Mouse (Mus musculus) skeletal muscle tissue, adult 2 months (tissue): ENCODE measurements around the gene Pla2g2c.

Experiments
- DNase-seq: peaks from one replicate; pipeline ENCODE4 v3.0.0-alpha.2; 2012; ENCODE audit warnings: low read depth, low spot score

The Pla2g2c gene

DNA sequence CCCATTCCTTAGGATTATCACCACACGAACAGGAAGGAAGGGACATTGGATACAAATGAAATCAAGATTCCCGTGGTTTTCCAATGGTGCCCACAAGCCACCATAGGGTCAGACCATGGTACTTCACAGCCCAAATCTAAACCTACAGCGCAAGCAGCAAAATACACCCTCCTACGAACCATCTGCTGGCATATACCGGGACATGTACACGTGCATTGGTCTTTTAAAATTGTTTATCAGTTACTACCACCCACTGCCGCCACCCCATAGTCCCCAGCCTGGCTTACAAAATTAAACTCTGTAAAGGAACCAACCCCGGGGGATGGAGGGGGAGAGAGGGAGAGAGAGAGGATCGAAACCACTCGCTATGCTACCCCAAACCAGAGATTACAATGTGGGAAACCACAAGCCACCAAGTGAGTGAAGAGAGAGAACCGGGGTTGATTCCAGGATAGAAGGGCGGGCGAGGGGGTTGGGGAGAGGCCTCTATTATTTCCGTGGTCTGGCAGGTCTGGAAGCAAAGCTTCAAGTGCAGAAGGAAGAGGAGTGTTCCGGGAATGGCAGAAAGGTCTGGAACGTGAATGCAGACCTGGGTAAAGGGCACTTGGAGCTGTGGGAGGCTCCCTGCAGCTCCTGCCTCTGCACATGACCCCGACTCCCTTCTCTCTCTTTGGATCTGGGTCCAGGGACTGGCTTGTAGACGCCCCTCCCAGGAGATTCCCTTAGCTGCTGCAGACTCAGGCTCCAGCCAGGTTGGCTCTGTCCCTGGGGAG lies at the start of gene Pla2g2c:
Gene Pla2g2c, plus strand, starts transcription at position 439 of the 773 bp plus-strand sequence.
- no peak for DNase-seq

DNA sequence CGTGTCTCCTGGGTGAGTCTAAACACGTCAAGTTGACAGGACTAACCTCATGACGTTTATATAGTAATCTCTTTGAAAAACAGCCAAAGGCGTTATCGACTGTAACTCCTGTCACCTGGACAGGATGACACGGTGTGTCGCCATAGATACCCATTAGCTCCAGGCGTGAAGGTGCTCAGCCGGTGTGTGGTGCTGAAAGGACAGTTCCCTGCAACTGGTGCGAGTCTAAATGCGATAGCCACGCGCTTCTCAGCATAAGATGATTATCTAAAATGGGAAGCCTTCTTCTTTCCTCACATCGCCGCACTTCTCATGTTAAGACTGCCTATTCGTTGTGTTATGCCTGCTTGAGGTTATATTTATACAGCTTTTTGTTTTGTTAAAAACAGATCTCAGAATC lies 48.1 kb upstream of the Pla2g2c start:
- DNase-seq = no peak

DNA sequence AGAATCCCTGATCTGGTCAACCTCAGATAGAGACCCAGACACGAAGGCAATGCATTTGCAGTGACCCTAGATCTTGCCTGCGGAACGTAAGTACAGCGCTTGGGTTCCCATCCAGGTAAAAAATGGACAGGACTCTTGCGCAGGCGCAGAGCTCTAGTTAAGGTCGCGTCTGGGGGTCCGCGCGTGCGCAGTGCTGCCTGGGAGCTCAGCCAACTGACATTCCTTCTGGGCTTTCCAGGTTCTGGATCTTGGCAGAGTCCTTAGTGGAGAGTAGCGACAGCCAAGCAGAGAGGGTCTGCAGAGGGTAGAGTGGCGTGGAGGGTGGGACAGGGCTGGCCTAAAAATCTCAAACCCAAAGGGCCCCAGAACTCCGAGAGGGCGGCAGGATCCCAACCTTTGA lies 47.0 kb upstream of the Pla2g2c start:
- no peak for DNase-seq

DNA sequence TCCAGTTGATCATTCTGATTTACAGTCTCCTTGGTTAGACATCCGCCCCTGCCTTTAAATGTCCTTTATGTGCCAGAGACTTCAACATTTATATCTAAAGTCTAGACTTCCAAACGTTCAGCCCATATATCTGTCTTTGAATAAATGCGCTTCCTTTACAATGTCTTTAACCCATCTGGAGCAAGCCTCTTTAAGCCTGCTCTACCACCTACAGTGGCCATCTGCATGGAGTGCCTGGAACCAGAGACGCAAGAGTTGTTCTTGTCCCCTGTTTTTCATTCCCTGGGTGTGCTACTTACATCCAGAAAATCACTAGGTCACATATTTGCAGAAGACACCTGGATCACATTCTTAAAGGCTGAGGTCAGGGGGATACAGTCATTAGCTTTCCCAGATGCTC lies 44.5 kb upstream of the Pla2g2c start:
- DNase-seq = no peak

DNA sequence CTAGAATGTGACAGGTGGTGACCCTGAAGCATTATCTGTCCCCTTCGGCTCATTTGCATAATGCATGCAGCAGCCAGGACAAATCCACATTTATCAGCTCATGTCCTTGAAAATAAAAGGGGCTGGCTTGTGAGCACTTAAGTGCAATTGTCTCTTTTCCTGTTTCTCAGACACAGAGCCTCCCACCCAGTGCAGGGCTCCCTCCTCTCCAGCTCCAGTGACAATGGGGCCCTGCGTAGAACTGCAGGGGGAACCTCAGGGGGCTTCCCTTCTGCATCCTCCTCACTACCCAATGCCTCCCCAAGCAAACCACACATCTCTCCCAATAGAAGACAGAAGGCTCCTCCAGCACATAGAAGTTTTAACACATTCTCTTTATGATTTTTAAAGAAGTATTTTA lies 41.8 kb upstream of the Pla2g2c start:
- no peak for DNase-seq

DNA sequence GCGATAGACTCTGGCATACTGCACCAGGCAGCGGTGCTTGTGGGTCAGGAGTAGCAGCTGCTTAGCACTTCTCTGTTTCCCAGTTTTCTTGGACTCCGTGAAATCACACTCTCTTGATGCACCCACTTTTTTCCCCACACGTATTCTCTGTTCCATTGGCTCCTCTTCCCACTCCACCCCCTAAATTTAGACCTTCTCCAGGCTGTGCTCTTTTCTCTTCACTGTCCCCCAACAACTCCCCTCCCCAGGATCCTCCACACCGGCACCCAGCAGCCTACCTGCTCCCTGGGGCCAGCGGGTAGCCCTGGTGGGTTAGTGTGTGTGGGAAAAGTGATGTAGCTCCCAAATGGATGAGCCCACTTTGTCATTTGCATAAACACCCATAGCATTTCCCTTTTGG lies 38.8 kb upstream of the Pla2g2c start:
- no peak for DNase-seq

DNA sequence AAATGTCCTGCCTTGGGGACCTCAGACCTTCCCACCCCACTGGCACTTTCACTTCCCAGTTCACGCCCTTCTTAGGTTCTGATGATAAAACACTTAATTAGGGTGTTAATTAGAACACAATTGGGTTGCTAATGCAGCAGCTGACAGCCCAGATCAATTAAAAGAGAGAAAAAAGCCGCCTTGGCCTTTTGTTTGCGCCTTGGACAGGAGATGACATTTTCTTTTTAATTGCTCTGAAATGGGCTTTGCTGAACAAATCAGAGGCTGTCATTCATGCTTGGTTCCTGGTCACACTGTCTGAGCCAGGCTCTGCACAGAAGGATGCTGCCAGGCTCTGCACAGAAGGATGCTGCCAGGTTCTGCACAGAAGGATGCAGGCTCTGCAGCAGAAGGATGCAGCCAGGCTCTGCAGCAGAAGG lies 35.5 kb upstream of the Pla2g2c start:
- no peak for DNase-seq

DNA sequence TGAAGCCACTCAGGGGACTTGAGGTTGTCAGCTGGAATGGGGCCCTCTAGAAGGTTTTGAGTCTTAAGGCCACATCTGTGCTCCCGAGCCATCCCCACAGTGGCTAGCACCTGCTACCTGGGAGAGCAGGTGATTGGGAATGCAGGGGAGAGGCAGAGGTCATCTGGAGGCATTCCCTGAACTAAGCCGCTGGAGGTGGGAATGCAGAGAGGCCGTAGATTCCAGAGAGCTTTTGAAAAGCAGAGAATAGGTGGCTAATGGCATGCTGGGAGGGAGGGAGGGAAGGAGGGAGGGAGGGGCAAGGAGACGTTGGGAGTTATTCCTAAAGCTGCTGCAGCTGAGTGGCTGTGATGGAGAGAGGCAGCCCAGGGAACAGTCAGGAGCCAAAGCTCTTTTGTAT lies 34.0 kb upstream of the Pla2g2c start:
- DNase-seq = no peak

DNA sequence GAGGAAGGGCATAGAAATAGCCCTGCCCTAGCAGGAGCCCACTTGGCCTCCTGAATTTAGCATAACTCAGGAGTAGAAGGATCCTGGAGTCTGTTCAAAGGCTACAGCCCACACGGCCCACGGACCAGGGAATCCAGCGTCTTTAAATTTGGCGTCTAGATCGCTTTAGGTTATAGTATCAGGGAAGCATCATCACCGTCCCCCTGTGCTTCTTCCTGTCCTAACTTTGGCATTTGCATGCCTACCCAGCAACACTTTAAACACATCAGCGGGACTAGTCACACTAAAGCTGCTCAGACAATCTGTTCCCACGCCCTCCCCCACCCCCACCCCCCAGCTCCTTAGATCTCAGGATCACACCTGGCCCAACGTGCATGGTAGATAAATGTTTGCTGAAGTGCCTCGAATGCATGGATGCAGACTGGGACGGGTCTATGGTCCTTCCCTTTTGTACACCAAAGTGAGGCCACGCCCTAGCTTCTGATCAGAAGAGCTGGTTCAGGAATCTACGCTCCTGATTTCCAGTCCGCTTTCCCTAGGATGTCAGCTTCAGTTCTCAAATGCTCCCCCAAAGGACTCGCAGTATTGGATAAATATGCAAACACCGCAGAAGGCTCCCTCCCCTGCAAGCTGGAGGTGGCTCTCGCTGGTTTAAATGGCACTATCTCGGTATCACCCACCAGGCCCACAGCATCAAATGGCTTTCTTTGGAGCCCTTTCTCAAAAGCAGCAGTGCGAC lies 33.0 kb upstream of the Pla2g2c start:
- no peak for DNase-seq

DNA sequence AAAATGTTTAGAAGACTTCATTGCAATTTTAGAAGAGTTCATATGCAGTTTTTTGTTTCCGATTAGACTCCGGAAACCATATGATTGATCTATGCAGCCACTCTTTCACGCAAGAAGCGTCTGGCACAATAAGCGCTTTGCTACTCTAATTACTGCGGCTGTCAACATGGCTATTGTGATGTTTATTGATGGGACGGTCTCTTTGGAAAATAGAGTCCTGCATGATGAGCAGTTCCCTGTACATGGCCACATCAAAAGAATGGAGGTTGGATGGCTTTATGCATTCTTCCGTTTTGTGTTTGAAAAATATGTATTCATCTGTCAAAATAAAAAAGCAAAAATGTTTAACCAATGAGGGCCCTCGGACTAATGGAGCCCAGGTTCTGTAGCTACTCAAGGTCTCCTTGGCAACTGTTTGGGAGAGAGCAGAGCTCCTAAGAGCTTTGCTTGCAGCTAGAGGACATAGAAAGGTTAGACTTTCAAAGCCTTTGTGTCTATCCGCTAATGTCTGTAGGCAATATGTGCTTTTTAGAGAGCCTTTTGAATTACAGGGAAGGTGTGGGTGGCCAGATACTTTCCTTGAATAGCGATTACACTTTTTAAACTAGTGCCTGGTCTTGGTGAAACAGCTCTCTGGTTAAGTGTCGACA lies 31.4 kb upstream of the Pla2g2c start:
- DNase-seq = no peak

DNA sequence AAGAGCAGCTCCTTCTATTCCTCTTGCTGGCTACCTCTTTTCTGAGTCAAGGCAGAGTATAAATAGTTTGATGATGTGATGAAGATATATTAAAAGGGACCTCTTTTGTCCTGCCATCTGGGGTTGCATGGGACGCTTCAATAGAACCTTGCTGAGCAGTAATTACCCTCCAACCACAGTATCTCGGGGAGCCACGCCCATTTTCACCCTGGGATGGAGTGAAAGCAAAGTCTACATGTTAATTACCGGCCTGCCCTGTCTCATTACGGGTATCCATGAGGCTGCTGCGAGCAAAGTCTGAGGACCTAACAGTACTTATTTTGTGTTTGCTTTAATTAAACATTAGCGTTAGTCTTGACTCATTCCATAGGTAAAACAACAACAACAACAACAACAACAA lies 27.9 kb upstream of the Pla2g2c start:
- DNase-seq = no peak

DNA sequence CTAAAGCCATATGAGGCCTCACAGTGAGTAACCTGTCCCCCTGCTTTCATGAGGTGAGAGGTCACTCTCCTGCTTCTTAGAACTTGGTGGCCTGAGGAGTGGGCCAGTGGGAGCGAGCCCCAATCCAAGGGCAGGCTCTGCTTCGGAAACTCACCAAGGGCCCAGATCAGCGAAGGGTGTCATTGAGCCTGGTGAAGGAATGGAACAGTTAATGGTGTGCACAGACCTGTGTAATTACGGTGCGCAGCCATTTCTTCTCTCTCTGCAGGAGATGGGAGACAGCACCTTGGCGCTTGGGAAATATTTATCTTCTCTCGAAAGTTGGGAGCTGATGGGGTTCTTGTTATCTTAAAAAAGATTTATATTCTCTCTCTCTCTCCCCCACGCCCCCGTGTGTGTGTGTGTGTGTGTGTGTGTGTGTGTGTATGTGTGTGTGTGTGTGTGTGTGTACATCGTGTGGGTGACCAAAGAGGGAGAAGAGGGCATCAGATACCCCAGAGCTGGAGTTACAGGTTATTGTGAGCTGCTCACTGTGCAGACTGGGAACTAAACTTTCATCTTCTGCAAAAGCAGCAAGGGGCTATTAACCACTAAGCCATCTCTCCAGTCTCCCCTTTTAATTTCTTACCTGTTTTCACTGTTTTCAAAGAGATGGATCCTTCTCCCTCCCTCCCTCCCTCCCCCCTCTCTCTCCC lies 27.3 kb upstream of the Pla2g2c start:
- no peak for DNase-seq

DNA sequence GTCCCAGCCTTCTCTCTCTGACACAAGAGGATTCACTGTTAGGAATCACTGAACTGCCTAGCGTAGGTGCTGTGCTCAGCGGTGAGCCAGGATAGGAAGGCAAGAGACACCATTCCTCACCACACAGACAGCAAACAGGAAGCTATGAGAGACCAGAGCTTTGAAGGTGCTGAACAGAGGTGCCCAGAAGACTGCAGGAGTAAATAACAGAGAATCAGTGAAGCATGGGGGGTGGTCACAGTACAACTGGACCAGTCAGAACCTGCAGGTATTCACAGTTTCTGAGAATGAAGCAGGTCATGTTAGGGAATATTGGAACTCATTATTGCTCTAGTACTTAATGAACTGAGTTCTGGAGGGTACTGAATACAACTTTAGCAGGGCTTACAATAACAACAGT lies 26.3 kb upstream of the Pla2g2c start:
- DNase-seq = no peak

DNA sequence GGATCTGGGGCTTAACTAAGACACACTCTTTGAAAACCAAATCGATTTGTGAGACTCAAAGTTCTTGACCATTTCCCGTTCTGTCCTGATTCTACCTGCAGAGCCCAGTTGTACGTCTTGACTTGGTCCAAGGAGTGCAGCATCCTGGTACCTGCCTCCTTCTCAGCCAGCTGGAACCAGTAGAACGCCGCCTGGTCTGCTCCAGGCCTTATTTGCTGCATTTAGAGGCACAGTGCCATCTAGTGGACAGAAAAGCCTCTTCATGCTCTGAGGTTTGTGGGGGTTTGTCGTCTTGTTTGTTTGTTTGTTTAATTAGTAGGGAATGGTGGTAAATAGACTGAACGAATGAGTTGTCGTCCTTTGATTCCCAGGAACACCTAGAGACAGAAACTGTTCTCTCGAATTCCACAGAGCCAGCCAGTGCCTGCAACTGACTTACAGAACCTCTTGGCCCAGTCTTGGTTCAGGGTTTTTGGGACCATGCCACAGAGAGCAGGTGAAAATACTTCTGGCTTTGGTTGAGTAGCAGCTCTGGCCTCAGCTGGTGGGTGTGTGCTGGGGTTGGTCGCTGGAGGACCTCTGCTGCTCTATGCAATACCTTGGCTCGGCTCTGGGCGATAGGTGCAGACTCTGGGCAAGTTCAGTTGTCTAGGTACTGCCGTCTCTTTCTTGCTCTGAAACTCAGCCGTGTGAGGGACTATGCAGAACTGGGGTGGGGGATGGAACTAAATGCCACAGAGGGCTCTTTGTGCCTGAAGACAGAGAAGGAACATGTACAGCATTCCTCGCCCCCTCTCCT lies 24.2 kb upstream of the Pla2g2c start:
- peak; percentile 21 for DNase-seq

DNA sequence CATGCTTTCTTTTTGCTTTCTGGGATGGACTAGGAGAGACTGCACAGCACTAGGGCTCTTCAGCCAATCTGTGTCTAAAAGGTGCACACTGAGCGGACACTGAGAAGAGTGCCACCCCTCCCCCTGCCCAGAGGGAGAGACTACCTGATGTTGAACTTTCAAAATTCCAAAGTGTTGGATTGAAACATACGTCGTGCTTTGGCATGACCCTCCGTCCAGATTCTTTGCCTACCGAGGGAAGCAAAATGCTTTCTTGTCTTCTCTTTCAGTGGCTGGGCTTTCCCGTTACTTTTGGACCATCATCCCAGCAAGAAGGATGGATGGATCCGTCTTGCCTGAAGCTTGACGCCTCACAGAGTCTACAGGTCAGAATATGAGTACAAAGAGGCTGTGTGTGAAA lies 23.5 kb upstream of the Pla2g2c start:
- DNase-seq = no peak

DNA sequence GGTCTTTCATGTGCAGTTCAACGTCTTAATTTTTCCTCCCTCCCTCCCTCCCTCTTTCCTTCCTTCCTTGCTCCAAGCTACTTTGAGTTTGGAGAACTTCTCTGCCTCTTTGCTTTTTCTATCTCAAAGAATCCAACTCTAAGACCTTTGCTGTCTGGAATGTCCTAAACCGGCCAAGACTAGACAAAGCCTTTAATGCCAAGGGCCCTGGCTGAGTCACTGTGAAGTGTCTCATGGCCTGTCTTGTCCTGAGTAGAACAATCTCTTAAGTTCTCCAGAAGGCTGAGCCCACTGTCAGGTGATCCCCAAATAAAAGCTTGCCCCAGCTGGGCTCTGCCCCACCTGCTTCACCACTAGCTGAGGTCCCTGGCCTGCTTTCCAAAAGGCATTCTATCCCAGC lies 22.6 kb upstream of the Pla2g2c start:
- no peak for DNase-seq

DNA sequence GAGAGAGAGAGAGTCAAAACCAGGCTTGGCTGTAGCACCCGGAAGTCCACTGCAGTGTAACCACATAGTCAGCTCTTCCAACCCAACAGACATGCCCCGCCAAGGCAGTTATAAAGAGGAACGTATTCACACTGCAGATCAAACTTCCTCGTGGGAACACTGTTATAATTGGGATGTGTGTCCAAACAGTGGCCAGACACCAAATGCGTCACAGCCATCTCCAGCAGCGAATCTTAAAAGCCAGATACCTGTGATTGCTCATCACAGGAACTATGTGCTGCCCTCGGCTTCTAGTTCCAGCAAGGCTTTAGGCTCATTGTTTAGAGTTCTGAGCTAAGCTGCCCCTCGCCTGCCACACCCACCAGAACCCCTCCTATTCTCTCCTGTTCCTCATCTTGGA lies 22.1 kb upstream of the Pla2g2c start:
- DNase-seq = no peak

DNA sequence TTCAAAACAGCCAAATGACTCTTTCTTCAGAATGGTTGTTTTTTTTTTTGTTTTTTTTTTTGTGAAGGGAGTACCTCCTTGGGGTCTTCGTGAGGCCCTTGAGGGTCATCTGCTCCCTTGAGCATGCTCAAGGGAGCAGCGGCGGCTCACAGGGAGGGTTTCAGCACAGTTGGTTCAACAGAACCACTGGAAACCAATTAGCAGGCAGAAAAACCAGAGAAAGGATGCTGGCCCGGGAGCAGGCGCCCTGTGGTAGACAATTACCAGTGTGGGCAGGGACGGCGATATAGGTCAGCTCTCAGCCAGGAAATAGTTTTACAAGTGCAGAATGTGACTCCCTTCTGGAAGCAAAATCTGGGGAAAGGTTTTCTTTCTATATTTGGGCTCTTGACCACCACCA lies 21.0 kb upstream of the Pla2g2c start:
- DNase-seq = no peak

DNA sequence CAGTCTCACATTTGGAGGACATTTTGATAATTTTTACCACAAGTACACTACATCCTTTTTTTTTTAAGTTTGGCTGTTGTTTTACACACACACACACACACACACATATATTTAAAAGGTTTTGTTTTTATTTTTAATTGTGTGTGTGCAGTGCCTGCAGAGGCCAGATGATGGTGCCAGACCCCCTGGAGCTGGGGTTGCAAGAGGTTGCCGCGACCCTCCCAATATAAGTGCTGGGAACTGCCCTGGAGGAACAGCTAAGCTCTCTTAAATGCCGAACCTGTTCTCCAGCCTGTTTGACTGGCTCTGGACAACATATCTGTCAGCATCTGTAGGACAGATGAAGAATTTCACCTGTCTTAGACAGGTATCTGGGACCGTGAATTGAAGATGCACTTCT lies 20.4 kb upstream of the Pla2g2c start:
- DNase-seq = no peak

DNA sequence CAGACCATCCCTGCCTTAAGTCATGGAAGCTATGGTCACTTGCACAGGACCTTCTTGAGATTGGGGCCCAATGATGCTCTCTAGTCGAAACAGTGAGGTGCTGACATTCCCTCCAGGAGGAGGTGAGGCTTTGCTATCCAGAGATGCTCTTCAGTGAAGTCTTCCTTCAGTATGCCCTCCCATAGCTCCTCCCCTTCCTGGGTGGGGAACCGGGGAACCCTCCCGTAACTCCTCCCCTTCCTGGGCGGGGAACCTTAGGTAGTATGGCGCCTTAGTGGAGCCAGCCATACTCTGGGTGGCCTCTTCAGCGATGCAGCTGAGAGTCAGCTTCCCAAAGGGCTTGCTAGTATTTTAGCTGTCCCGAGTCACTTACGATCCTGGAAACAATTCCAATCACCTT lies 18.0 kb upstream of the Pla2g2c start:
- no peak for DNase-seq

DNA sequence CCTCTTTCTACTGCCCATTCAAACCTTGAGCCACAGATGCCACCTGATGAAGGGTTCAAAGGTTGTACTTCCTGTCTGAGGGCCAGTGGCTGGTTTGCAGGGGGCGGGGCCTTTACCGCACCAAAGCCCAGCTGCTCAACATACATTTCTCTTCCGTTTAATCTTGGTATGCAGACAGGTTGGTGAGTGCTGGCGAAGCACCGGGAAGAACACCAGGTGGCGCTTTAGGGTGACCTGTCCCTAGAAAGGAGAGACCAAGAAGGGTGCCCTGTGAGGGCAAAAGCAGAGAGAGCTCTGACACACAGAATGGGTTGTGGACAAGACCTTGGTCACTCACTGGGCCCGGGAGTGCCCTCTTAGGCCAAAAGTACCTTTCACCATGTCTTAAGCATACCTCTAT lies 16.0 kb upstream of the Pla2g2c start:
- DNase-seq = no peak
